Mouse (Mus musculus) neutrophil, adult 5-6 weeks (primary cell): ENCODE data around the gene Wdr35. TPM values are rescaled to one million over a fixed set of nuclear protein-coding genes. Genes with fewer than 3 reads are reported as not detected.

Source experiments
- ATAC-seq: fragments of 151-379, 151-347 bp; 2 replicates; pipeline ENCODE4 v1.8.0; 2017; ENCODE audit warnings: mild to moderate bottlenecking, moderate TSS enrichment; ENCODE audit not compliant: insufficient number of reproducible peaks, poor library complexity, low FRiP score, severe bottlenecking; ENCODE audit errors: extremely low read depth
- total RNA-seq: library from RNA; stranded (forward); fragments of 200-1000 nt; gene quantifications from 2 replicates; pipeline ENCODE4 v1.2.3, GENCODE M21; 2017

The Wdr35 gene
- total RNA-seq, 1 experiment from 2014 or later: 0.35 TPM

- no peak for ATAC-seq
These were observed 68.6 kb downstream of the Wdr35 start for GRCm38 (mm10) chr12:9042316-9042715.

GRCm38 (mm10) chr12:9042759-9043158 is 69.1 kb downstream of the Wdr35 start:
- ATAC-seq: no peak

- ATAC-seq: no peak
These were observed 71.0 kb downstream of the Wdr35 start for GRCm38 (mm10) chr12:9044666-9045065.

GRCm38 (mm10) chr12:9046674-9047073 is 73.0 kb downstream of the Wdr35 start:
- ATAC-seq: no peak

GRCm38 (mm10) chr12:9048090-9048489 is 74.4 kb downstream of the Wdr35 start:
- ATAC-seq: no peak

GRCm38 (mm10) chr12:9050824-9051223 is 77.1 kb downstream of the Wdr35 start:
- no peak for ATAC-seq

GRCm38 (mm10) chr12:9052075-9052829 is 78.6 kb downstream of the Wdr35 start:
- peak; percentile 68 for ATAC-seq

GRCm38 (mm10) chr12:9053345-9053744 is 79.7 kb downstream of the Wdr35 start:
- no peak for ATAC-seq

GRCm38 (mm10) chr12:9054012-9054411 is 80.3 kb downstream of the Wdr35 start:
- ATAC-seq: no peak

- no peak for ATAC-seq
These were observed 81.6 kb downstream of the Wdr35 start for GRCm38 (mm10) chr12:9055269-9055668.

GRCm38 (mm10) chr12:9059502-9059901 is 85.8 kb downstream of the Wdr35 start:
- no peak for ATAC-seq

- ATAC-seq: no peak
These were observed 86.3 kb downstream of the Wdr35 start for GRCm38 (mm10) chr12:9059965-9060364.

GRCm38 (mm10) chr12:9063611-9064010 is 89.9 kb downstream of the Wdr35 start:
- ATAC-seq: no peak

- no peak for ATAC-seq
These were observed 97.4 kb downstream of the Wdr35 start for GRCm38 (mm10) chr12:9071058-9071457.

- ATAC-seq: no peak
These were observed 97.8 kb downstream of the Wdr35 start for GRCm38 (mm10) chr12:9071493-9071892.

- ATAC-seq: no peak
These were observed 103.9 kb downstream of the Wdr35 start for GRCm38 (mm10) chr12:9077554-9078125.

Other genes starting within 250 kb of the Wdr35 start
- 7.1 and 10.2 TPM in 2 replicates for gene Sdc1, start 202.6 kb upstream of the Wdr35 start, total RNA-seq
- 129 and 132 TPM in 2 replicates for gene Laptm4a, start 52.2 kb upstream of the Wdr35 start, total RNA-seq
- gene Matn3, start 26.0 kb upstream of the Wdr35 start, total RNA-seq: not detected in 2 replicates
- gene Ttc32, start 56.1 kb downstream of the Wdr35 start, total RNA-seq: 11.5 and 19.3 TPM in 2 replicates